ENCODE assay signal across 16 mouse cellular contexts in the genomic region with DNA sequence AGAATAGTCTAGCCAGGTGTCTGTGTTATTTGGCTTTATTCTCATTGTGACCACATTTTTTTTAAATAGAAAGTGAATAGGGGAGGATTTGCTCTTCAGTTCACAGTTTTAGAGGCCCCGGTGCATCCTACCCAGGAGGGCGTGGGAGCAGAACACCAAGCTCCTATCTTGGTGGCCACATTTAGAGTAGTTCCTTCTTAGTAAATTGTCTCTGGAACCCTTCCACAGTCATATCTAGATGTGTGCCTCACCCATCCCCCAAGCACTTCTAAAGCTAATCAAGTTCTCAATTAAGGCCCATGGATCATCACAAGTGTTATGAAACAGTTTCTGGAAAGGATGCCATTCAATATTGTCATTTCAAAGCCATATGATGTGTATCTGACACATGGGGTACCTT.
"Had no signal": no experiment of that assay in that cellular context is flagged by ENCODE, and none has a peak within 500 bp of the region (broad histone marks: within the 10 kb centered on the region; RNA-seq: fewer than 3 reads in every experiment).

No protein-coding gene starts in this region.

- DNase-seq: kidney, adult 11 months; kidney, adult 9 months; kidney, postnatal 36 days; layer of hippocampus, adult 9-11 months; layer of hippocampus, postnatal 36 days; lung, embryonic 14.5 days; lung, postnatal 10 days; lung, postnatal 4 days; right cerebral cortex, postnatal 4 days; spleen, adult 18-20 months; thymus, adult 2 months; thymus, postnatal 25 days had no signal

- H3K27ac ChIP-seq: kidney, postnatal 0 days; limb, embryonic 15.5 days; midbrain, embryonic 13.5 days had no signal

- H3K36me3 ChIP-seq: limb, embryonic 15.5 days had no signal

- H3K9me3 ChIP-seq: limb, embryonic 15.5 days; megakaryocyte, embryonic 14.5 days; midbrain, embryonic 13.5 days had no signal

- H3K4me3 ChIP-seq: limb, embryonic 15.5 days; midbrain, embryonic 13.5 days had no signal

- H3K4me2 ChIP-seq: limb, embryonic 15.5 days; lung, embryonic 14.5 days; midbrain, embryonic 13.5 days had no signal

- H3K4me1 ChIP-seq: limb, embryonic 15.5 days had no signal

- ATAC-seq: midbrain, embryonic 13.5 days had no signal

- H3K27me3 ChIP-seq: limb, embryonic 15.5 days; megakaryocyte, embryonic 14.5 days; midbrain, embryonic 13.5 days had no signal

- H3K9ac ChIP-seq: limb, embryonic 15.5 days; lung, embryonic 14.5 days; midbrain, embryonic 13.5 days had no signal
